Mouse (Mus musculus): ENCODE results near the gene Il10.

Il10 gene

DNA sequence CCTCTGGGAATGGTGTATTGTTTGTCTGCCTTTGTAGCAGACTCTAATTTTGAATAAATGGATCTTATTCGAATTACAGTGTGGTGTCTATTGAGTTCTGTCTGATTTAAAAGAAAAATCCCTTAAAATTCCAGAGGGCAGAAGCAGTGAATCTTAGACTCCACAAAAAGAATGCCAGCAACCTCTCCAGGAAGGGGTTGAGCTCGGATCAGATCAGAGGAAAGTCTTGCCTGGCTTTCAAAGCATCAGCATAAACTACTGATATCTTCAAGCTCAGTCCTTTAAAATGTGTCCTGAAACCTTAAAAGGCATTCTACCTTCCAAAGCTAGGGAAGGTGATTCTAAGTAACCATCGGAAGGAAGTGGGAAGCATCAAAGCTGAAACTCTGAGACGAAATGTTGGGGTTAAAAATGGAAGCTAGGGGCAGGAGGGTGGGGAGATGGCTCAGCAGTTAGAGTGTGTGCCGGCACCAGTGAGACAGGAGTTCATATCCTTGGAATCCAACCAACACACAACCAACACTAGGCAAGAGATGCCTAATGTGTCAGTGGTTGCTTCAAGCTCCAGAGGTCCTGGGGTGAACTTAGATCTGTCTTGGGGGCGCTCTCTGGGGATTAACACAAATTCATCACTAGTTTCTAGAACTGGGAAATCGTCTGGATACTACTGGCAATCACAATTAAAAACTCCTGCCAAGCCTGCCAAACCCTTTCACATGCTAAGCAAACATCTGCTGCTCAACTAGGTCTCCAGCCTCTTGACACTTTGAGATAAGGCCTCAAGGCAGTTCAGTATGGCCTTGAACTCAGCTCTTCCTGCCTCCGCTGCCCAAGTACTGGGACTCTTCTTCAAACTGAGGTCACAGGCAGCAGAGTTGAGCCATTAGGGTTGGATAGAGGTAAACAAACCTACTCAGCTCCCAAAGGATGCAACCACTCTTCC lies 5.5 kb downstream of the Il10 start:
- H3K27me3 ChIP-seq (ENCODE audit: control insufficient read depth, insufficient read depth, low read length, poor library complexity, severe bottlenecking), result no peaks in the 10 kb centered on the region
- DNase-seq (ENCODE audit: low read depth, low spot score), result no peak
- no peaks in the 10 kb centered on the region for H3K36me3 ChIP-seq (ENCODE audit: control insufficient read depth, insufficient read depth, low read length, poor library complexity, severe bottlenecking)

DNA sequence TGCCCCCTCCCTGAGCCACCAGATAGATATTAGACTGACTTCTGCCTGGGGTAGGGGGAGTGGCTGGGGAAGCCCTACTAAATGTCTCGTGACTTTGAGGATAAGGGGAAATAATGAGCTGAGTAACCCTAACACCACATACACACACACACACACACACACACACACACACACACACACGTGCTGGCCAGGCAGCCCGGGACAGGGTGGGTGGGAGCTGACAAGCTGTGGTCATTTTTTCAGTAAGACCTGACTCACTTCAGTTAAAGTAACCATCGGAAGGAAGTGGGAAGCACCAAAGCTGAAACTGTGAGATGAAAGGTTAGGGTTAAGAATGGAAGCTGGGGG lies 6.2 kb downstream of the Il10 start:
- Histone ChIP-seq H3K27me3 (ENCODE audit: control insufficient read depth, insufficient read depth, low read length, poor library complexity, severe bottlenecking) (no peaks in the 10 kb centered on the region), H3K36me3 (ENCODE audit: control insufficient read depth, insufficient read depth, low read length, poor library complexity, severe bottlenecking) (no peaks in the 10 kb centered on the region)
- peak; percentile 42 for DNase-seq (ENCODE audit: low read depth, low spot score)

DNA sequence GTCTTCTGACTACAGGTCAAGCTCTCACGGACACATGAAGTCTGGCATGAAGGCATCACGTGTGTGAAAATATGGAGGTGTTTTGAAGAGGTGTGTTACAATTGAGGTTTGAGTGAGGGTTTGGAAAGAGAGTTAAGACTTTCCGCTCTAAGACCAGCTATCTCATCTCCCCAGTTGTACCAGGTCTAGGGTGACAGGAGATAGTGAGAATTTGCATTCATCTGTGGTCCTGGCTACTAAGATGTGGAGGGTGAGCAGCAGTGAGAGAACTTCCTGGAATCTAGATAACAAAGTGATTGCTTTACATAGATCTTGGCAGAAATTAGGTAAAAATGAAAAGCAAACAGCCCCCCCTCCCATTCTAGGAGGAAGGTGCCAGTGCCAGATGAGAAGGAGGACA lies 9.6 kb downstream of the Il10 start:
- H3K36me3 ChIP-seq (ENCODE audit: control insufficient read depth, insufficient read depth, low read length, poor library complexity, severe bottlenecking), result no peaks in the 10 kb centered on the region
- no peak for DNase-seq (ENCODE audit: low read depth, low spot score)
- no peaks in the 10 kb centered on the region for H3K27me3 ChIP-seq (ENCODE audit: control insufficient read depth, insufficient read depth, low read length, poor library complexity, severe bottlenecking)

DNA sequence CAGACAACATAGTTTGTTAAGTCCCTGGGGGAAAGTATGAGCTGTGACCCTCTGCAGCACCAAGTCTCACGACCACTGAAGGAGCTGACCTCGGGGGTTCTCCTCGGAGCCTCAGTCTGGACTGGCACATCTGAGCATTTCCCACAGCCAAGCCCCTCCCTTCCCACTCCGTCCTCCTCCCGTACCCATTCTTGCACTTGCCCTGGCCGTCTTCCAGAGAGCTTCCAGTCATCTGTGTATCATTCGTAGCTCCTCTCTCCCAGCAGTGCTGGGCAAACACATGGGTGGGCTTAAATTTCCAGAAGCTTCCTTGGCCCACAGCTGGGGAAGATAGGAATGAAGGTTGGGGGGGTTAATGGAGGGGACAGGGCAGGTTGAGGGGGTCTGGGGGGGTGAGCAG lies 10.6 kb downstream of the Il10 start:
- H3K36me3 ChIP-seq (ENCODE audit: control insufficient read depth, insufficient read depth, low read length, poor library complexity, severe bottlenecking), result no peaks in the 10 kb centered on the region
- no peak for DNase-seq (ENCODE audit: low read depth, low spot score)
- H3K27me3 ChIP-seq (ENCODE audit: control insufficient read depth, insufficient read depth, low read length, poor library complexity, severe bottlenecking), result no peaks in the 10 kb centered on the region

DNA sequence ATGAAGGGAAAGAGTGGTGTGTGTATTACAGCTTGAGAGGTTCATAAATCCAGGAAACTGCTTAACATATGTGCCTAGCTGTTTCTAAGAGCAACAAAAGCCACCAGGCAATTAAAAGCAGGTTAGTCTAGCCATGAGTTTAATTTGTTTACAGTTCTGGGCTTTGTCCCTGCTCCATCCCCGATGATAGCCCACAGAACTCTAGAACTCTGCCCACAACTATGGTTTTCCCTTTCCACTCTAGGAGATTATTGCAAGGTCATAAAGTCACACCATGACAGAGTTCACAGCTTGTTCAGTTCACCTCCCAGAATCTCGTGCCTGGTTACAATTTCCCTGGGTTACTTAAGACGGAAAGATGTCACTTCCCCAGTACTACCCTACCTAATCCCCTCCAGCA lies 11.6 kb downstream of the Il10 start:
- DNase-seq (ENCODE audit: low read depth, low spot score), result no peak
- H3K36me3 ChIP-seq (ENCODE audit: control insufficient read depth, insufficient read depth, low read length, poor library complexity, severe bottlenecking), result no peaks in the 10 kb centered on the region
- no peaks in the 10 kb centered on the region for H3K27me3 ChIP-seq (ENCODE audit: control insufficient read depth, insufficient read depth, low read length, poor library complexity, severe bottlenecking)

DNA sequence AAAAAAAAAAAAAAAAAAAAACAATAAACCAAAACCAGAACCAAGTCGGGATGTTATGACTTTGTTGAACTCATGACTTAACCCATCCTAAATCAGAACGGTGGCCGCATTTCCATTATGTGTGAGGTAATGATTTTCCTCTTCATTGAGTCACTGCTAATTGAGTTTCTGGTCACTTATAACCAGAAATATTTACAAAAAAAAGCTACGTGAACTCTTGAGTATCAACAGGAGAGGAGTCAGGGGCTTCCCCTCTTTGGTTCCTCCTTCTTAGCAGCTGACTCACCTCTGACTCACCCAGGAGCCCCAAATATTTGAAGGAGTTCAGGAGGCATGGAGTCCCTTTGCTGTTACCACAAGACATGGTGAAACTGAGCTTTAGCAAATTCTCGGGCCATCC lies 18.4 kb downstream of the Il10 start:
- no peaks in the 10 kb centered on the region for H3K36me3 ChIP-seq (ENCODE audit: control insufficient read depth, insufficient read depth, low read length, poor library complexity, severe bottlenecking)
- peak; percentile 42 for DNase-seq (ENCODE audit: low read depth, low spot score)

DNA sequence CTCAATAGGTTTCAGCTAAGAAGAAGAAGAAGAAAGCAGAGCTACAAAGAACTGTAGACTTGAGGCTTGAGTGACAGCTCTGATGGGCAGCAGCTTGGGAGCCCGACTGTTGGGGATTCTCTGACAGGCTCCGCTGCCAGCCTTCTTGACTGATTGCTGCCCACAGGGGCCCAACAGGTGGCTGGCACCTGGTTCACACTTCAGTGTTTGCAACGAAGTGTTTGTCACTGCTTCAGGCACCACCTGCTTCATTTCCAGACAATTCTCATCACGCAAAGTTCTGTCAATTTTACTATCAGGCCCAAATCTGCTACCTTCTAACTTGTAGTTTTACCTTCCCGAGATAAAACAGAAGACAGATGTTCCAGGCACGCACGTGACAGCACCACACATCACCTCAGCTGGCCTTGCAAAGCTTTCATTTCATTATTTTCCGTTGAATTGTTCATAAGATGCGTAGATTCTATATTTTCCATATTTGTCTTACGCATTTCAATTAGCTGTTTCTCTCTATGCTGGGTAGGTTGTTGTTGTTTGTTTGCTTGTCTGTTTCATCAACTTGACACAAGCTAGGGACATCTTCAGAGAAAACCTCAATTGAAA lies 18.9 kb downstream of the Il10 start:
- DNase-seq (ENCODE audit: low read depth, low spot score), result no peak
- Histone ChIP-seq H3K27me3 (ENCODE audit: control insufficient read depth, insufficient read depth, low read length, poor library complexity, severe bottlenecking) (no peaks in the 10 kb centered on the region), H3K36me3 (ENCODE audit: control insufficient read depth, insufficient read depth, low read length, poor library complexity, severe bottlenecking) (no peaks in the 10 kb centered on the region)

More for the DNA sequence above, 18.4 kb downstream of the Il10 start:
- no peaks in the 10 kb centered on the region for H3K27me3 ChIP-seq (ENCODE audit: control insufficient read depth, insufficient read depth, low read length, poor library complexity, severe bottlenecking)

DNA sequence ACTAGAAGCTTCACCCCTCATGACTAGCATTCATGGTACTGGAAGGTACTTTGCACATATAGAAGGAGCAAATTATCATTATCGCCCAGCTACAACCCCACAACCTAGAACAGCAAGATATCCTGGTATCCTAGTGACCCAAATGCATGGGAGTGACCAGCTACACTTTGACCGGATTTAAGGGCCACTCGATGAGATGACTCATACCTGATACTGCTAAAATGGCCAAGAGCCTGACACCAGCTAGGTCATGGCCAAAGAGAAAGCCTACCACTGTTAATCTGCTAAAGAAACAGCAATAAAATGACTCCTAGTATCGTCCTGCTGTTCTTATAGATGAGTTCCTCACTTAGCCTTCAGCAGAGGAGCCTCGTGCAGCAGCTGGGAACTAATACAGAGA lies 19.8 kb downstream of the Il10 start:
- no peak for DNase-seq (ENCODE audit: low read depth, low spot score)
- Histone ChIP-seq H3K27me3 (ENCODE audit: control insufficient read depth, insufficient read depth, low read length, poor library complexity, severe bottlenecking) (no peaks in the 10 kb centered on the region), H3K36me3 (ENCODE audit: control insufficient read depth, insufficient read depth, low read length, poor library complexity, severe bottlenecking) (no peaks in the 10 kb centered on the region)

DNA sequence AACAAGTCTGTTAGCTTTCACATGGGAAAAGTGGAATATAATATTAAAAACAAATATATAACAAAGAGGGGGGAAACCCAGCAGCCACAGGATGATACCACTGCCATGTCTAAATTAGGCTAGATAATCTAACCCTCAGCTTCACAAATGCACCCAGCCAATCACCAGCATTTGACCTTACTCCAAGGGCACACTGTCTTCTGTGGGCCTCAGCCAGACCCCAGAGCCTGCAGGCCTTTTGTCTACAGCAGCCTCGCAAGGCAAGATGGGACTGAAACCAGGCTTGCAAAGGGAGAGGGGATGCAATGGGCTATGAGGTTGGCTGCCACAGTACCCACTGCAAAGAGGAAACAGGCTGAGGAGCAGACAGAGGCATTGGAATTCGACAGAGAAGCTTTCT lies 22.6 kb downstream of the Il10 start:
- DNase-seq (ENCODE audit: low read depth, low spot score), result no peak
- no peaks in the 10 kb centered on the region for H3K27me3 ChIP-seq (ENCODE audit: control insufficient read depth, insufficient read depth, low read length, poor library complexity, severe bottlenecking)
- H3K36me3 ChIP-seq (ENCODE audit: control insufficient read depth, insufficient read depth, low read length, poor library complexity, severe bottlenecking), result no peaks in the 10 kb centered on the region

DNA sequence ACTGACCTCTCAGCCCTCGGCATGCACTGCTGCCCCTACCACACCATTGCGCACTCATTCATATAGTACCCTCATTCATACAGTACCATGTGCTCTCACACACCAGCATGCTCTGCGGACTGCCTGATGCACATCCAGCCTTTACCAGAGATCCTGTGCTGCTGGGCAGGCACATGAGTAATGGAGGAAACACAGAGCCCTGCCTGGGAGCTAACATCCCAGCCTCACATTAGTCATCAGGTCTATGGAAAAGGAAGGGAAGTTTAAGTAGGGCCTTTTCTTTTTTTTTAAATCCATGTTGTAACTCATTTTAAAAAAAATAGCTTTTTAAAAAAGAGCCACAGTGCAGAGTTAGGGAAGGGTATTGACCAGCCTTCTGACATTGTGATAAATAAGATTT lies 23.1 kb downstream of the Il10 start:
- no peak for DNase-seq (ENCODE audit: low read depth, low spot score)
- no peaks in the 10 kb centered on the region for H3K27me3 ChIP-seq (ENCODE audit: control insufficient read depth, insufficient read depth, low read length, poor library complexity, severe bottlenecking)
- H3K36me3 ChIP-seq (ENCODE audit: control insufficient read depth, insufficient read depth, low read length, poor library complexity, severe bottlenecking), result no peaks in the 10 kb centered on the region

DNA sequence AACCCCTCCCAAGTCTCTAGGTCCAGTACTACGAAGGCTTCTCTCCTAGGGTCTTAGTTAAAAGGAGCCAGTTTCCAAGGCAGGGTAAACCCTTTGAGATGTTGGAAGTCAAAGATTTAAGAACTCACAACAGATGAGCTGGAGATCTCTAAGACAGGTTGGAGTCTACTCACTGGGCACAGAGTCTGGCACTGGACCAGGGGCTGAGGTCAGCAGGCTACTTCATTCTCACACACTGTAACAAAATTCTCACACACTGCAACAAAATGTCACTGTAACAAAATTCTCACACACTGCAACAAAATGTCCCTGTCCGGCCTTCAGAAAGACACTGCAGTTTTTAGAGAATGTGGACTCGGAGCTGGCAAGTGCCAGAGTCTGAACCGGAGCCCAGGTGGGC lies 24.0 kb downstream of the Il10 start:
- Histone ChIP-seq H3K36me3 (ENCODE audit: control insufficient read depth, insufficient read depth, low read length, poor library complexity, severe bottlenecking) (no peaks in the 10 kb centered on the region), H3K27me3 (ENCODE audit: control insufficient read depth, insufficient read depth, low read length, poor library complexity, severe bottlenecking) (no peaks in the 10 kb centered on the region)
- no peak for DNase-seq (ENCODE audit: low read depth, low spot score)

DNA sequence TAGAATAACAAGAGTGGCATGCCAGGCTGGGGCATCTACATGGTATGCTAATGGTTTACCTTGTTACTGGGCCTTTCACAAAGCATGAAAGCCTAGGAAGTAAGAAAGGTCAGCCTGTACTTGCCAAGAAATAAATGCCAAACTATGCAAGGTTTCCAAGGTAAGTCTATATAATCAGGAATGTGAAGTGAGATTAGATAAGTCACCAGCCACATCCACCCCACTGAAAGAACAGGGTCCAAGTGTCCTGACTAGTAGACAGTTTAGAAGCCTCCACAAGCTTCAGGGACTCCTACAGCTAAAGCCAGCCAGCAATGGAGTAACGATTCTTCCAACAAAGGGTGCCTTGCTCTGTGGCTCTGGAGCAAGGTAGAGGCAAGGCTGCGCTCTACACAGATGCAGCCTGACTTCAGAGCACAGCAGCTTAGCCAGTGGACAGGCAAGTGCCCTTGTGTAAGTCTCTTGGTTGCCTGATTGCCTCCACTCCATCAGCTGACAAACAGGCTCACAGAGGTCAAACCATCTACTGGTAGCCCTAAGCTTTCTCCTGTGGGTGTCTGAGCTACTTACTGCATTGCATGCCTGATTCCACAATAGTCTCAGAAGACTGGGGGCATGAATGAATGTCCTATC lies 26.2 kb downstream of the Il10 start:
- Histone ChIP-seq H3K27me3 (ENCODE audit: control insufficient read depth, insufficient read depth, low read length, poor library complexity, severe bottlenecking) (no peaks in the 10 kb centered on the region), H3K36me3 (ENCODE audit: control insufficient read depth, insufficient read depth, low read length, poor library complexity, severe bottlenecking) (no peaks in the 10 kb centered on the region)
- DNase-seq (ENCODE audit: low read depth, low spot score), result no peak

DNA sequence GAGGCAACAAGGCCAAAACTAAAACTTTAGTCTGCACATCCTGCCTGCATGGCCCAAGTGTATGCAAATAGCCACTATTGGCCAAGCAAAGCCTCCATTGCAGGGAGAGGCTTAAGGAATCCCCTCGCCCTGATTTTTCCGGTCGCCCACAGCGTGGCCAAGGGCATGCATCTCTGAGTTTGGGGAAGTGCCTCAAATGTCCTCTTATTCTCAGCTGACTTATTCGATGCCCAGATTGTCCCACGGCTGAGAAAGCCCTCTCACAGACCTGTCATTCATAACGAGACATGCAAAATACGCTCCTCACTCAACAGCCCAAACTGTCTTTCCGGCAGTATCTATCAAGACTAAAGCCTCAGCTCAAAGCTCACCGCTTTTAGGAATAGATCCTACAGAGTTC lies 27.0 kb downstream of the Il10 start:
- H3K27me3 ChIP-seq (ENCODE audit: control insufficient read depth, insufficient read depth, low read length, poor library complexity, severe bottlenecking), result no peaks in the 10 kb centered on the region
- H3K36me3 ChIP-seq (ENCODE audit: control insufficient read depth, insufficient read depth, low read length, poor library complexity, severe bottlenecking), result no peaks in the 10 kb centered on the region
- DNase-seq (ENCODE audit: low read depth, low spot score), result peak; percentile 61

DNA sequence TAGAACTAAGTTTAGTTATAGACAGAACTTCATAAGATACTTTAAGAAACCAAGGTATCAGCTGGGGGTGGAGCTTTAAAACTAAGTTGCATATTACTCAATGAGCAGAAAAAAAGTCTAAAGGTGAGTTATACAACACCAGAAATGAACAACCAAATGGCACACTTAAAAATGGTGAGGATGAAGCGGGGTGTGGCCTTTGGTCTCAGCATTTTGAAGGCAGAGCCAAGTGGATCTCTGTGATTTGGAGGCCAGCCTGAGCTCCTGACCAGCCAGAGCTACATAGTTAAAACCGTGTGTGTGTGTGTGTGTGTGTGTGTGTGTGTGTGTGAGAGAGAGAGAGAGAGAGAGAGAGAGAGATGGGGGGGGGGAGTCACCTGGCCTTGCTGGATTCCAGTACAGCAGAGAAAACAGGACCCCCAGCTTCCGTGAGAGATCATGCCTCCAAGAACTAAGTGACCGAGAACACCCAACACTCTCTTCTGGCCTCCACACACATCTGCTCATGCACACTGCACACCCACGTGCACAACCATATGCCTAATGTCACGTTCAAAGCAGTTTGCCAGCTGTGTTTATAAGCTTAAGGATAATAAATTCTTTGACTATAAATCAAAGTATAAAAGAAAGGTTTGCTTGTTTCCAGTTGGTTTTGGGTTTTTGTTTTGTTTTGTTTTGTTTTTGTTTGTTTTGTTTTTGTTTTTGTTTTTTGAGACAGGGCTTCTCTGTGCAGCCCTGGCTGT lies 28.6 kb downstream of the Il10 start:
- DNase-seq (ENCODE audit: low read depth, low spot score), result no peak
- H3K36me3 ChIP-seq (ENCODE audit: control insufficient read depth, insufficient read depth, low read length, poor library complexity, severe bottlenecking), result peaks cover 2% of the 10 kb centered on the region; the same call in 1 of the 2 replicates
- H3K27me3 ChIP-seq (ENCODE audit: control insufficient read depth, insufficient read depth, low read length, poor library complexity, severe bottlenecking), result no peaks in the 10 kb centered on the region

DNA sequence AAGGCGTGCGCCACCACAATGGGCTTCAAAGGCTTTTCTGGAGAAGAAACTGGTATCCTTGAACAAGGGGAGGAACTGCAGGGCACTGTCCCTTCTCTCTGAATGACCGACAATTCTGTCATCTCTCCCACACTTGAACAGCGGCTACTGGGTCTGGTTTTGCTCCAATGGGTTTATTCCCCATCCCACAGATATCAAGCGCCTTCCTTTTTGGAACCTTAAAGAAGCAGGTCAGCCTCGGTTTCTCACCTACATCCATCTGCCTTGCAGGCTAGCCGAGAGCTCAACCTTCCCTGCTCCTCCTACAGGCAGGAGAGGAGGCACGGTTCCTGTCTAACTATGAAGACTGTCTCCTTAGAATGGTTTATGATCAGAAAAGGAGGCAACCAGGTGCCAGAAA lies 29.3 kb downstream of the Il10 start:
- no peaks in the 10 kb centered on the region for H3K27me3 ChIP-seq (ENCODE audit: control insufficient read depth, insufficient read depth, low read length, poor library complexity, severe bottlenecking)
- peaks cover 2% of the 10 kb centered on the region; the same call in 1 of the 2 replicates for H3K36me3 ChIP-seq (ENCODE audit: control insufficient read depth, insufficient read depth, low read length, poor library complexity, severe bottlenecking)
- no peak for DNase-seq (ENCODE audit: low read depth, low spot score)
